Mouse (Mus musculus) limb, embryonic 14.5 days (tissue): ENCODE data around the gene Pou6f1. TPM values are rescaled to one million over a fixed set of nuclear protein-coding genes. Genes with fewer than 3 reads are reported as not detected.

Experiments
- ATAC-seq: fragments of 200-750 bp; cut with Nextera tagmentation; 2 replicates; pipeline ENCODE4 v1.8.0; 2017; ENCODE audit warnings: low read depth, moderate number of reproducible peaks, moderate TSS enrichment; ENCODE audit not compliant: low FRiP score
- DNase-seq: peaks from one replicate; pipeline ENCODE4 v3.0.0-alpha.2; 2015; ENCODE audit warnings: low spot score
- H3K27ac ChIP-seq: fragments of 300-500 bp; sonication (generic); replicated peaks from 2 replicates; pipeline ENCODE4 v1.5.1; 2014; ENCODE audit warnings: low read depth, mild to moderate bottlenecking, low read length, moderate library complexity, mixed read lengths
- H3K27me3 ChIP-seq: fragments of 300-500 bp; sonication (generic); 2 replicates; pipeline ENCODE4 v1.6.1; 2014; ENCODE audit warnings: low read length, mixed read lengths; ENCODE audit not compliant: control insufficient read depth, insufficient read depth
- H3K36me3 ChIP-seq: fragments of 300-500 bp; sonication (generic); 2 replicates; pipeline ENCODE4 v1.6.1; 2014; ENCODE audit warnings: mild to moderate bottlenecking, low read length, moderate library complexity, mixed read lengths; ENCODE audit not compliant: control insufficient read depth, insufficient read depth
- H3K4me1 ChIP-seq: fragments of 300-500 bp; sonication (generic); 2 replicates; pipeline ENCODE4 v1.6.1; 2014; ENCODE audit warnings: antibody characterized with exemption, low read length, mixed read lengths; ENCODE audit not compliant: control insufficient read depth, insufficient read depth
- H3K4me2 ChIP-seq: fragments of 300-500 bp; sonication (generic); replicated peaks from 2 replicates; pipeline ENCODE4 v1.6.1; 2014; ENCODE audit warnings: low read depth, mild to moderate bottlenecking, low read length, moderate library complexity; ENCODE audit not compliant: severe bottlenecking
- H3K4me3 ChIP-seq: fragments of 300-500 bp; sonication (generic); replicated peaks from 2 replicates; pipeline ENCODE4 v1.5.1; 2014; ENCODE audit warnings: low read length
- H3K9ac ChIP-seq: fragments of 300-500 bp; sonication (generic); 2 replicates; pipeline ENCODE4 v1.6.1; 2014; ENCODE audit warnings: mild to moderate bottlenecking, low read depth, low read length, moderate library complexity; ENCODE audit not compliant: severe bottlenecking
- H3K9me3 ChIP-seq: fragments of 300-500 bp; sonication (generic); 2 replicates; pipeline ENCODE4 v1.6.1; 2016; ENCODE audit warnings: low read length; ENCODE audit not compliant: control insufficient read depth
- POLR2A ChIP-seq: fragments of 200-500 bp; IDR thresholded peaks from 2 replicates; pipeline ENCODE4 v1.8.0; 2012; ENCODE audit warnings: inconsistent platforms, mild to moderate bottlenecking, moderate library complexity, borderline replicate concordance; ENCODE audit not compliant: insufficient read depth, insufficient read length; ENCODE audit errors: extremely low read depth
- WGBS: fragments of 180-500 bp; shearing (Covaris S2); extraction: QIAGEN DNeasy Blood & Tissue Kit; methylation state at CpG from one replicate; pipeline ENCODE4 v1.1.7; 2014; 5-methylcytosine and 5-hydroxymethylcytosine counted together
- polyA plus RNA-seq, 2 experiments: library from polyadenylated mRNA; depleted of rRNA in 1 of 2; stranded (reverse) in 1 of 2; unstranded in 1 of 2; fragments of >200 nt; fragmentation: Nextera tagmentation in 1 of 2; extraction: Ambion mirVana in 1 of 2; gene quantifications; 2 replicates each; pipeline versions ENCODE4 v1.2.1 to v1.2.3; 2012 to 2014

Pou6f1 gene
- polyA plus RNA-seq, 2 experiments = 9.8 to 24.9 TPM

GRCm38 (mm10) chr15:100616221-100616620 is 16.4 kb upstream of the Pou6f1 start:
- TF ChIP-seq POLR2A = no peak
- no peak for ATAC-seq
- no peaks in the 10 kb centered on the region for H3K27me3 ChIP-seq

GRCm38 (mm10) chr15:100615825-100616220 is 16.0 kb upstream of the Pou6f1 start:
- 3% methylated on average over 35 of the region's 43 CpGs for WGBS
- DNase-seq (peak; percentile 91), ATAC-seq (peak; percentile 86)
- H3K4me3 ChIP-seq = peak overlapping the region; percentile 97
- peak overlapping the region; percentile 94 for H3K27ac ChIP-seq
- H3K27me3 ChIP-seq = no peaks in the 10 kb centered on the region
- H3K9me3 ChIP-seq = no peaks in the 10 kb centered on the region
- peak overlapping the region; percentile 89 for H3K9ac ChIP-seq
- H3K4me2 ChIP-seq = peak overlapping the region; percentile 47
- peaks cover 10% of the 10 kb centered on the region for H3K4me1 ChIP-seq
- 0 out of 2 replicates have a peak, but pooled peaks have one; percentile 42 for TF ChIP-seq POLR2A
- peaks cover 27% of the 10 kb centered on the region for H3K36me3 ChIP-seq

More at GRCm38 (mm10) chr15:100616221-100616620, 16.4 kb upstream of the Pou6f1 start:
- Histone ChIP-seq H3K9ac (peak overlapping the region; percentile 89), H3K4me1 (peaks cover 10% of the 10 kb centered on the region), H3K36me3 (peaks cover 27% of the 10 kb centered on the region), H3K27ac (peak overlapping the region; percentile 94; the same call in 1 of the 2 replicates), H3K4me3 (peak overlapping the region; percentile 97), H3K4me2 (peak overlapping the region; percentile 47), H3K9me3 (no peaks in the 10 kb centered on the region)
- DNase-seq = no peak
- 3% methylated on average over 19 of the region's 19 CpGs for WGBS

DNA sequence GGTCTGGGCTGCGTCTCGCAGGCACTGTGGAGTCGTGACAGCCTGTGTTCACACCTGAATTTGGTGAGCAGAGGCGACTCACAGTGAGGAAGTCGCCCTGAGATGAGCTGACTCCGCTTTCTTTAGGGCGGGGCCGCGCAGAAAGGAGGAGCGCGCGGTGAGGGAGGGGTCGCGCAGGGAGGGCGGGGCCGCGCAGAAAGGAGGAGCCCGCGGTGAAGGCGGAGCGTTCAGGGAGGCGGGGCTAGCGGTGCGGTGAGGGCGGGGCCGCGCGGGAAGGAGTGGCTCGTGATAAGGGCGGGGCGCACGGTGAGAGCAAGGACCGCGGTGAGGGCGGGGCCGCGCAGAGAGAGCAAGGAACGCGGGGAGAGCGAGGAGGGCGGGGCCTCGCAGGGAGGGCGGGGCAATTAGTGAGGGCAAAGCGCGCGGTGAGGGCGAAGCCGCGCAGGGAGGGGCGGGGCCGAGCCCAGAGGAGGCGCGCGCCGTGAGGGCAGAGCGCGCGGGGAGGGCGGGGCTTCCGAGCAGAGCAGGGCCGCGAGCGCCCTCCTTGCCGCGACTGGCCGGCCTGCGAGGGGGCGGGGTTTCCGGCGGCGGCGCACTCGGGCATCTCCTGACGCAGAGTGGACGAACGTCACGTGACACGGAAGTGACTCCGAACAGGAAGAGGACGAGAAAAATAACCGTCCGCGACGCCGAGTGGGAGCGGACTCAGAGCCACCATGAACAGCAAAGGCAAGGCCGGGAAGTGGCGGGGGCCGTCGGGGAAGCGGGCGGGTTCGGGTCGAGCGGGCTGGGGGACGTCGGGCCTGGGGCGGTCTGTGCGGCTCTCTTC is 15.4 kb upstream of the Pou6f1 start, which contains the start of gene Dazap2:
Gene Dazap2 (plus strand): TSS at position 354 of the 829 bp plus-strand sequence.
- Histone ChIP-seq H3K36me3 (peaks cover 27% of the 10 kb centered on the region), H3K4me1 (peaks cover 10% of the 10 kb centered on the region), H3K9me3 (no peaks in the 10 kb centered on the region), H3K27ac (peak within 1 kb of the TSS; percentile 94), H3K4me3 (peak within 1 kb of the TSS; percentile 97), H3K9ac (peak within 1 kb of the TSS; percentile 89), H3K4me2 (peak within 1 kb of the TSS; percentile 83), H3K27me3 (no peaks in the 10 kb centered on the region)
- TF ChIP-seq POLR2A = peak; percentile 60; the same call in 1 of the 2 replicates
- DNase-seq = peak; percentile 98
- ATAC-seq = peak; percentile 89
- WGBS = under 1% methylated on average over 42 of the region's 99 CpGs

DNA sequence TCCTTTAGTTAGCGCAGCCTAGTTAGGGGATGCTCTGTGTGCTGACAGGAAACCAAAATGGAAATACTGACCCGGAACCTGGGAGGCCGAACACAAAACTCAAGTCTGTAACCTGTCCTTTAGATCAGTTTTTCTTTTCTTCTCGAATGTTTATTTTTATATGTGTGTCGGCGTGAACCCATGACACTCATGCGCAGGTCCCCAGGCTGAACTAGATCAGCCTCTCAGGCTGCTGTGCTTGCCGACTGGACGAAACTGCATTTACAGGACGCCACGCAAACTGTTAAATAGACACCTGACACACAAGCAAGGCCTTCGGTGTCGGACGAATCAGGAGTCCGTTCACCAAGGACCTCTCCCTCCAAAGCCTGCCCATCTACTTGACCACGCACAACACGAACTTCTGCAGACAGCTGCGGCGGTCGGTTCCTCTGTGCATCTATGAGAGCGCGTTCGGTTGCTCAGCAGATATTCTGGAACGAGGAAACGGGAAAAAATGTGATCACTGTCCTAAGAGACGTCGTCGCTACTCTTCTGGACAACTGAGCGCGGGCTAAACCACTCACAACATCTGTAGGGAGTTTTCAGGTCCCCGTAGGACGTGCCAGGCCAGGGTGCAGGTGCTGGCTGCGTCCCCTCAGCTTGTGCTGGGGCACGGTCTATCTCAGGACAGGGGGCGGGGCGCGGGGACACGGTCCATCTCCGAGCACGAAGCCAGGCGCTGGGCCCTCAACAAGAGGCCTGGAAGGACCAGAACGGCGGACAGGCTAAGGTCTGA is 14.6 kb upstream of the Pou6f1 start:
- Histone ChIP-seq H3K9me3 (no peaks in the 10 kb centered on the region), H3K27ac (peak overlapping the region; percentile 38; the same call in 1 of the 2 replicates), H3K36me3 (peaks cover 20% of the 10 kb centered on the region), H3K9ac (peak overlapping the region; percentile 89), H3K4me2 (peak overlapping the region; percentile 83), H3K27me3 (no peaks in the 10 kb centered on the region), H3K4me1 (peaks cover 10% of the 10 kb centered on the region), H3K4me3 (peak overlapping the region; percentile 97)
- 11% methylated on average over 43 of the region's 43 CpGs for WGBS
- no peak for TF ChIP-seq POLR2A
- peak; percentile 7; the same call in 1 of the 2 replicates for ATAC-seq
- DNase-seq = no peak

GRCm38 (mm10) chr15:100613584-100613983 is 13.8 kb upstream of the Pou6f1 start:
- Histone ChIP-seq H3K36me3 (peaks cover 11% of the 10 kb centered on the region), H3K4me3 (peak overlapping the region; percentile 21; the same call in 1 of the 2 replicates), H3K9ac (no peak overlapping the region), H3K27ac (no peak overlapping the region), H3K27me3 (no peaks in the 10 kb centered on the region), H3K9me3 (no peaks in the 10 kb centered on the region), H3K4me1 (peaks cover 10% of the 10 kb centered on the region), H3K4me2 (peak overlapping the region; percentile 43)
- no peak for TF ChIP-seq POLR2A
- ATAC-seq (no peak), DNase-seq (peak; percentile 77)
- 8% methylated on average over 16 of the region's 16 CpGs for WGBS
